Mouse (Mus musculus) central nervous system, embryonic 14 days (tissue): Measurements from ENCODE around the gene Vmn2r96. TPM values are rescaled to one million over a fixed set of nuclear protein-coding genes. Genes with fewer than 3 reads are reported as not detected.

ENCODE experiments used
- polyA plus RNA-seq: library from polyadenylated mRNA; depleted of rRNA; stranded (reverse); fragments of >200 nt; gene quantifications from 2 replicates; pipeline ENCODE4 v1.2.3, GENCODE M21; 2012; rRNA removed

Vmn2r96 gene
- not detected in 2 replicates for polyA plus RNA-seq

DNA sequence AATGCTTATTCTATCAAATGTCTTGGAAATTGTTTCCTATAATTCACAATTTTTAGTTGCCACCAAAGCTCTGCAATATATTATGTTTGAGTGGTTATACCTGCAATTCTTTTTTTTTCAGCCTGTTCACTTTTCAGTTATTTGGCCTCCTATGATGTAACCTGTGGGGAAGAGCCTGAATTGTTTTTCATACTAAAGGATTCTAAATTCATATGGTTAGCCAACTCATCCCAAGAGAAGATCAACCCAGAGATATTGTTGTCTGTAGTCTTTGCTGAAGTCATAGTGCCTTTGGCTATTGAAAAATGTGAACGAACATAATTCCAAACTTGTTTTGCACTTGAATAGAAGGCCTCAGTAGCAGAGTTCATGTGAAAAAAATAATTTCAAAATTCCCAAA, at the start of gene Vmn2r96:
Vmn2r96 (plus strand) TSS at position 301 of the 400 bp plus-strand sequence.

Other genes starting within 250 kb of the Vmn2r96 start
- not detected in 2 replicates for gene Vmn2r95, start 149.1 kb upstream of the Vmn2r96 start, polyA plus RNA-seq